Mouse (Mus musculus): ENCODE measurements around the gene Ppm1j. TPM values are rescaled to one million over a fixed set of nuclear protein-coding genes. Genes with fewer than 3 reads are reported as not detected.
"Not testable (repeated sequence)": the region's sequence is repeated elsewhere in the genome, so short reads cannot be mapped to it uniquely, and the experiment has no call there.

The Ppm1j gene
- 7.0 and 8.9 TPM in 2 replicates for polyA plus RNA-seq (2015; fragmentation: Nextera tagmentation; extraction: Ambion mirVana)

GRCm38 (mm10) chr3:104780561-104781420, at the start of gene Ppm1j:
Ppm1j (plus strand) TSS chr3:104781056.
- peak; percentile 77 for ATAC-seq (ENCODE audit: low FRiP score, low TSS enrichment)
- Histone ChIP-seq H3K4me1 (ENCODE audit: insufficient read depth, low read length) (peaks cover 23% of the 10 kb centered on the region), H3K27me3 (ENCODE audit: insufficient read depth, low read length) (peaks cover 47% of the 10 kb centered on the region), H3K9ac (replicated peaks; ENCODE audit: low read length) (peak within 1 kb of the TSS; percentile 60), H3K9me3 (ENCODE audit: low read length) (no peaks in the 10 kb centered on the region), H3K4me2 (replicated peaks; ENCODE audit: low read depth, low read length) (peak within 1 kb of the TSS; percentile 97), H3K36me3 (ENCODE audit: insufficient read depth, low read length) (no peaks in the 10 kb centered on the region), H3K27ac (ENCODE audit: low read length) (no peak within 1 kb of the TSS), H3K4me3 (ENCODE audit: low read length) (peak within 1 kb of the TSS; percentile 56)
- WGBS = under 1% methylated on average over 54 of the region's 56 CpGs

- Histone ChIP-seq H3K27me3 (ENCODE audit: insufficient read depth, low read length) (no peaks in the 10 kb centered on the region), H3K4me2 (replicated peaks; ENCODE audit: low read depth, low read length) (no peak overlapping the region)
- 19% methylated on average over 3 of the region's 3 CpGs for WGBS
These were observed 47.9 kb upstream of the Ppm1j start for GRCm38 (mm10) chr3:104732907-104733306.

DNA sequence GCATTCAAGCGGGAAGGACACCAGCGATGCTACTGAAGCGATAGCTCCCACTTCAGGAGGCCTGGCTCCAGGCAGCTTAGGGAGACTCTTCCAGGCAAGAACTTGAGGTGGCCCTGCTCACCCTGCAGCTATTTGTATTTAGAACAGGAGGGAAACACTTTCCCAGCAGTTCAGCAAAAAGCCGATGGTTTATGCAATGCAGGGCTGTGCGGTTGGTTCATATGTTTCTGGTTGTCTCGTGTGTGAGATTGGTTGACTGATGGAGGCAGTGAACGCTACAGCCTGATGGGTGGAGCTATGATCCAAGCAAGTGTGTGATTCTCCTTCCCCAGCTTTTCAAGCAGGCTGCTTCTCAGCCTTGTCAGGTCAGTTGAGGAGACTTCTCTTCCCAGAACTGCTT, 46.2 kb upstream of the Ppm1j start:
- peaks cover 3% of the 10 kb centered on the region; the same call in 1 of the 2 replicates for H3K4me1 ChIP-seq (ENCODE audit: insufficient read depth, low read length)
- H3K27ac ChIP-seq (ENCODE audit: low read length) = no peak overlapping the region
- no peak for ATAC-seq (ENCODE audit: low FRiP score, low TSS enrichment)
- H3K27me3 ChIP-seq (ENCODE audit: insufficient read depth, low read length) = no peaks in the 10 kb centered on the region
- 61% methylated on average over 7 of the region's 7 CpGs for WGBS
- no peak overlapping the region for H3K4me3 ChIP-seq (ENCODE audit: low read length)
- H3K4me2 ChIP-seq (replicated peaks; ENCODE audit: low read depth, low read length) = no peak overlapping the region
- no peak overlapping the region for H3K9ac ChIP-seq (replicated peaks; ENCODE audit: low read length)
- no peaks in the 10 kb centered on the region for H3K36me3 ChIP-seq (ENCODE audit: insufficient read depth, low read length)
- H3K9me3 ChIP-seq (ENCODE audit: low read length) = no peaks in the 10 kb centered on the region

More at GRCm38 (mm10) chr3:104732907-104733306, 47.9 kb upstream of the Ppm1j start:
- Histone ChIP-seq H3K36me3 (ENCODE audit: insufficient read depth, low read length) (no peaks in the 10 kb centered on the region), H3K4me1 (ENCODE audit: insufficient read depth, low read length) (peaks cover 3% of the 10 kb centered on the region; the same call in 1 of the 2 replicates), H3K4me3 (ENCODE audit: low read length) (no peak overlapping the region), H3K9ac (replicated peaks; ENCODE audit: low read length) (no peak overlapping the region), H3K27ac (ENCODE audit: low read length) (no peak overlapping the region), H3K9me3 (ENCODE audit: low read length) (no peaks in the 10 kb centered on the region)
- peak; percentile 71; the same call in 1 of the 2 replicates for ATAC-seq (ENCODE audit: low FRiP score, low TSS enrichment)

GRCm38 (mm10) chr3:104741954-104742353, 38.9 kb upstream of the Ppm1j start:
- no peak overlapping the region for H3K4me3 ChIP-seq (ENCODE audit: low read length)
- no peak overlapping the region for H3K27ac ChIP-seq (ENCODE audit: low read length)
- no peaks in the 10 kb centered on the region for H3K27me3 ChIP-seq (ENCODE audit: insufficient read depth, low read length)
- H3K4me2 ChIP-seq (replicated peaks; ENCODE audit: low read depth, low read length) = no peak overlapping the region
- no peak for ATAC-seq (ENCODE audit: low FRiP score, low TSS enrichment)
- no peaks in the 10 kb centered on the region for H3K36me3 ChIP-seq (ENCODE audit: insufficient read depth, low read length)
- no peak overlapping the region for H3K9ac ChIP-seq (replicated peaks; ENCODE audit: low read length)
- WGBS = 88% methylated on average over 3 of the region's 3 CpGs
- H3K4me1 ChIP-seq (ENCODE audit: insufficient read depth, low read length) = no peaks in the 10 kb centered on the region
- no peaks in the 10 kb centered on the region for H3K9me3 ChIP-seq (ENCODE audit: low read length)

DNA sequence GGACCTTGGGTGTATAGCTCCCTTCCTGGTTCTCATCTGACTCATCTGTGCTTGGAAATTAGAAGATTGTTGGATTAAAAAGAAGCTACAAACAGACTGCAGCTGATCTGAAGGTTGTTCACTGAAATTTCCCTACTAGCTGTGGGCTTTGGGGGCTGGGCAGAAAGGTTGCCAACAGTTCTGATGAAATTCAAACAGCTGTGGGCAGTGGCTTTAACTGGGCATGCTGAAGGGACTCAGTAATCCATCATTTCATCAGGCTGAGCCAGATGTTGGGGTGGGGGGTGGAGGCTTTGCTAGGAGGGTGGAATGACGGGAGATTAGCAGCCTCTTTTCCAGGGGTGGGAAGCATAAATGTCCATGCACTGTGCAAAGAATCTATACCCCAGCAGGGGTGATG, 37.7 kb upstream of the Ppm1j start:
- H3K9me3 ChIP-seq (ENCODE audit: low read length) = no peaks in the 10 kb centered on the region
- no peaks in the 10 kb centered on the region for H3K27me3 ChIP-seq (ENCODE audit: insufficient read depth, low read length)
- H3K36me3 ChIP-seq (ENCODE audit: insufficient read depth, low read length) = no peaks in the 10 kb centered on the region
- H3K4me3 ChIP-seq (ENCODE audit: low read length) = no peak overlapping the region
- no peaks in the 10 kb centered on the region for H3K4me1 ChIP-seq (ENCODE audit: insufficient read depth, low read length)
- no peak overlapping the region for H3K9ac ChIP-seq (replicated peaks; ENCODE audit: low read length)
- no peak overlapping the region for H3K4me2 ChIP-seq (replicated peaks; ENCODE audit: low read depth, low read length)
- H3K27ac ChIP-seq (ENCODE audit: low read length) = no peak overlapping the region
- no peak for ATAC-seq (ENCODE audit: low FRiP score, low TSS enrichment)
- WGBS = 53% methylated on average over 1 of the region's 1 CpGs

GRCm38 (mm10) chr3:104743864-104744263, 37.0 kb upstream of the Ppm1j start:
- H3K36me3 ChIP-seq (ENCODE audit: insufficient read depth, low read length) = no peaks in the 10 kb centered on the region
- H3K9me3 ChIP-seq (ENCODE audit: low read length) = no peaks in the 10 kb centered on the region
- H3K9ac ChIP-seq (replicated peaks; ENCODE audit: low read length) = no peak overlapping the region
- H3K4me3 ChIP-seq (ENCODE audit: low read length) = no peak overlapping the region
- 76% methylated on average over 1 of the region's 1 CpGs for WGBS
- H3K4me1 ChIP-seq (ENCODE audit: insufficient read depth, low read length) = no peaks in the 10 kb centered on the region
- no peak overlapping the region for H3K27ac ChIP-seq (ENCODE audit: low read length)
- H3K4me2 ChIP-seq (replicated peaks; ENCODE audit: low read depth, low read length) = no peak overlapping the region
- H3K27me3 ChIP-seq (ENCODE audit: insufficient read depth, low read length) = no peaks in the 10 kb centered on the region
- no peak for ATAC-seq (ENCODE audit: low FRiP score, low TSS enrichment)

DNA sequence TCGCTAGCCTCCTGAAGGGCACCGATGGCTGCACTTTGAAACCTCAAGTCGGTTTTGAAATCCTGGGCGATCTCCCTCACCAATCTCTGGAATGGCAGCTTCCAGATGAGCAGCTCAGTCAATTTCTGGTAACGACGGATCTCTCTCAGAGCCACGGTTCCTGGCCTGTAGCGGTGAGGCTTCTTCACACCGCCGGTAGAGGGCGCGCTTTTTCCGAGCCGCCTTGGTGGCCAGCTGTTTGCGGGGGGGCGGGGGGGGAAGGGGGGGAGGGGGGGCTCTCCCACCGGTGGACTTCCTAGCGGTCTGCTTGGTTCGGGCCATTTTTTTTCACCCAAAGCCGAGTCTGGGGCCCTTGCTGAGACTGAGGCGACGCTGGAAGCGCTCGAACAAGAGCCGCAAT, 28.0 kb upstream of the Ppm1j start:
- H3K4me2 ChIP-seq (replicated peaks; ENCODE audit: low read depth, low read length) = 0 out of 2 replicates have a peak overlapping the region, but pooled peaks have one; percentile 13
- ATAC-seq (ENCODE audit: low FRiP score, low TSS enrichment); H3K27me3 ChIP-seq (ENCODE audit: insufficient read depth, low read length); H3K36me3 ChIP-seq (ENCODE audit: insufficient read depth, low read length); H3K27ac ChIP-seq (ENCODE audit: low read length); H3K4me3 ChIP-seq (ENCODE audit: low read length); H3K9ac ChIP-seq (replicated peaks; ENCODE audit: low read length); H3K4me1 ChIP-seq (ENCODE audit: insufficient read depth, low read length); H3K9me3 ChIP-seq (ENCODE audit: low read length): not testable (repeated sequence)
- WGBS = 18% methylated on average over 22 of the region's 25 CpGs

GRCm38 (mm10) chr3:104758406-104758805, 22.4 kb upstream of the Ppm1j start:
- H3K36me3 ChIP-seq (ENCODE audit: insufficient read depth, low read length) = no peaks in the 10 kb centered on the region
- 0 out of 2 replicates have a peak, but pooled peaks cover 9% of the 10 kb centered on the region for H3K27me3 ChIP-seq (ENCODE audit: insufficient read depth, low read length)
- 2% methylated on average over 27 of the region's 27 CpGs for WGBS
- no peaks in the 10 kb centered on the region for H3K4me1 ChIP-seq (ENCODE audit: insufficient read depth, low read length)
- H3K4me3 ChIP-seq (ENCODE audit: low read length) = peak overlapping the region; percentile 49
- peak overlapping the region; percentile 77 for H3K9ac ChIP-seq (replicated peaks; ENCODE audit: low read length)
- H3K4me2 ChIP-seq (replicated peaks; ENCODE audit: low read depth, low read length) = peak overlapping the region; percentile 80
- H3K9me3 ChIP-seq (ENCODE audit: low read length) = no peaks in the 10 kb centered on the region
- H3K27ac ChIP-seq (ENCODE audit: low read length) = no peak overlapping the region
- peak; percentile 83; the same call in 1 of the 2 replicates for ATAC-seq (ENCODE audit: low FRiP score, low TSS enrichment)

DNA sequence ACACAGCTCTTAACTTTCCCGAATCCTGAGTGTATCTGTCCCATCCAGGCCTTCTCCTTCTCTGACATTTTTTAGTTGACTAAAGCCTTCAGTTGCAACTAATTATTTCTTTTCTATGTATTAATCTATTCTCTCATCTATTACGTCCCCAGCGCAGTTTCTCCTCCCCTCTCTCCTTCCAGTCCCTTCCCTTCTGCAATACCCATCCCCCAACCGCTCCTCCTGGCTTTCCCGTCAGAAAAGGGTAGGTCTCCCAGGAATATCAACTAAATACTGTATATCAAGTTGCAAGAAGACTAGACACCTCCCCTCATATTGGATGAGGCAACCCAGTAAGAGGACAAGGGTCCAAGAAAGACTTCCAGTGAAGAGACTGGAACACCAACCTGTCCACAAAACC, 22.0 kb upstream of the Ppm1j start:
- H3K4me2 ChIP-seq (replicated peaks; ENCODE audit: low read depth, low read length) = peak overlapping the region; percentile 80
- H3K36me3 ChIP-seq (ENCODE audit: insufficient read depth, low read length) = no peaks in the 10 kb centered on the region
- 0 out of 2 replicates have a peak, but pooled peaks cover 9% of the 10 kb centered on the region for H3K27me3 ChIP-seq (ENCODE audit: insufficient read depth, low read length)
- 9% methylated on average over 5 of the region's 5 CpGs for WGBS
- no peak for ATAC-seq (ENCODE audit: low FRiP score, low TSS enrichment)
- no peaks in the 10 kb centered on the region for H3K4me1 ChIP-seq (ENCODE audit: insufficient read depth, low read length)
- peak overlapping the region; percentile 77 for H3K9ac ChIP-seq (replicated peaks; ENCODE audit: low read length)
- H3K27ac ChIP-seq (ENCODE audit: low read length) = no peak overlapping the region
- no peaks in the 10 kb centered on the region for H3K9me3 ChIP-seq (ENCODE audit: low read length)
- H3K4me3 ChIP-seq (ENCODE audit: low read length) = peak overlapping the region; percentile 49
